Mouse (Mus musculus) limb, embryonic 14.5 days (tissue): ENCODE measurements at regions not wholly inside any gene's neighbourhood (a gene's known extent, or its start where the extent isn't known, plus 50 kb on each side); places are given as distances from the start of the nearest gene placed in this dataset.

ENCODE experiments used
- ATAC-seq: fragments of 200-750 bp; cut with Nextera tagmentation; 2 replicates; pipeline ENCODE4 v1.8.0; 2017; ENCODE audit warnings: low read depth, moderate number of reproducible peaks, moderate TSS enrichment; ENCODE audit not compliant: low FRiP score
- DNase-seq: peaks from one replicate; pipeline ENCODE4 v3.0.0-alpha.2; 2015; ENCODE audit warnings: low spot score
- H3K27ac ChIP-seq: fragments of 300-500 bp; sonication (generic); replicated peaks from 2 replicates; pipeline ENCODE4 v1.5.1; 2014; ENCODE audit warnings: low read depth, mild to moderate bottlenecking, low read length, moderate library complexity, mixed read lengths
- H3K27me3 ChIP-seq: fragments of 300-500 bp; sonication (generic); 2 replicates; pipeline ENCODE4 v1.6.1; 2014; ENCODE audit warnings: low read length, mixed read lengths; ENCODE audit not compliant: control insufficient read depth, insufficient read depth
- H3K36me3 ChIP-seq: fragments of 300-500 bp; sonication (generic); 2 replicates; pipeline ENCODE4 v1.6.1; 2014; ENCODE audit warnings: mild to moderate bottlenecking, low read length, moderate library complexity, mixed read lengths; ENCODE audit not compliant: control insufficient read depth, insufficient read depth
- H3K4me1 ChIP-seq: fragments of 300-500 bp; sonication (generic); 2 replicates; pipeline ENCODE4 v1.6.1; 2014; ENCODE audit warnings: antibody characterized with exemption, low read length, mixed read lengths; ENCODE audit not compliant: control insufficient read depth, insufficient read depth
- H3K4me2 ChIP-seq: fragments of 300-500 bp; sonication (generic); replicated peaks from 2 replicates; pipeline ENCODE4 v1.6.1; 2014; ENCODE audit warnings: low read depth, mild to moderate bottlenecking, low read length, moderate library complexity; ENCODE audit not compliant: severe bottlenecking
- H3K4me3 ChIP-seq: fragments of 300-500 bp; sonication (generic); replicated peaks from 2 replicates; pipeline ENCODE4 v1.5.1; 2014; ENCODE audit warnings: low read length
- H3K9ac ChIP-seq: fragments of 300-500 bp; sonication (generic); 2 replicates; pipeline ENCODE4 v1.6.1; 2014; ENCODE audit warnings: mild to moderate bottlenecking, low read depth, low read length, moderate library complexity; ENCODE audit not compliant: severe bottlenecking
- H3K9me3 ChIP-seq: fragments of 300-500 bp; sonication (generic); 2 replicates; pipeline ENCODE4 v1.6.1; 2016; ENCODE audit warnings: low read length; ENCODE audit not compliant: control insufficient read depth
- POLR2A ChIP-seq: fragments of 200-500 bp; IDR thresholded peaks from 2 replicates; pipeline ENCODE4 v1.8.0; 2012; ENCODE audit warnings: inconsistent platforms, mild to moderate bottlenecking, moderate library complexity, borderline replicate concordance; ENCODE audit not compliant: insufficient read depth, insufficient read length; ENCODE audit errors: extremely low read depth
- WGBS: fragments of 180-500 bp; shearing (Covaris S2); extraction: QIAGEN DNeasy Blood & Tissue Kit; methylation state at CpG from one replicate; pipeline ENCODE4 v1.1.7; 2014; 5-methylcytosine and 5-hydroxymethylcytosine counted together

DNA sequence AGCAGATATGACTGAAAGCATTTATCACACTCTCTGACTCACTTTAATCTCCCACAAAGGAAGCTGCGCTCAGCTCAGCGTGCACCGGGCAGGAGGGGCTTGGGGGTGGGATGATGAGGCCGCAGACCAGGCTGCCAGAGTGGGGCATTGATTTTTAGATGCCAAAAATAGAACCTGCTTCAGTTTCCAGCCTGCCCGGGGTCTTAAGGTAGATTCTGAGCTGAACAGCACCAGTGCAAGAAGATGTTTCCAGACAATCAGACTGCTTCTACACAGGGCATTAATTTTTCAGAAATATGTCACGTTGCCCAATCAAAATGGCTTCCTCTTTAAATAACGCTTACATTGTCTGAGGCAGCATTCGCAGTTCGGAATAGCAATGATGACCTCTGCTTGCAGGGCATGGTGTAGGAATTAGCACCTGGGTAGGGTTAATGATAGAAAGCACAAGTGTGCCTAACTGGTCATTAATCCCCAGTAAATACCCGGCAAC lies 2772.7 kb upstream of the 5930422O12Rik start:
- no peak overlapping the region for H3K9ac ChIP-seq
- H3K36me3 ChIP-seq = no peaks in the 10 kb centered on the region
- H3K4me2 ChIP-seq = no peak overlapping the region
- no peaks in the 10 kb centered on the region for H3K4me1 ChIP-seq
- H3K9me3 ChIP-seq = no peaks in the 10 kb centered on the region
- WGBS = 61% methylated on average over 10 of the region's 10 CpGs
- DNase-seq = no peak
- H3K27ac ChIP-seq = no peak overlapping the region
- H3K27me3 ChIP-seq = no peaks in the 10 kb centered on the region
- ATAC-seq = no peak
- TF ChIP-seq POLR2A = no peak
- H3K4me3 ChIP-seq = no peak overlapping the region

DNA sequence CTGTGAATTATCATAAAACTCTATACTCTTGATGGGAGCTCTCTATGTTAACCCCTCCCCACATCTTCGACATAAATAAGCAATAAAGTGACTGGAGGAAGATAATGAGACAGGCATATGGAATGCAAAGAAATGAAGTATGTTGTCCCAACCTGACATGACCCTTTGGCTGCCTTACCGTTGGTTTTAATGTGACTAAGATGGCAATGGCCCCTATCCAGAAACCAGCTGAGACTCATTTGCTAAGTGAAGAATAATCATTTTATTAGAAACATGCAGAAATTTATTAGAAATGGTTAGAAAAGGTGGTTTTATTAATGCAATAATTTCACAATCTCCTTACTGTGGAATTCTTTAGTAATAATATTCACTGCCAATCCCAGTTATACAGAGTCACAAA lies 2767.2 kb upstream of the 5930422O12Rik start:
- DNase-seq (no peak), ATAC-seq (no peak)
- H3K4me2 ChIP-seq = no peak overlapping the region
- no peak overlapping the region for H3K4me3 ChIP-seq
- H3K36me3 ChIP-seq = no peaks in the 10 kb centered on the region
- H3K9me3 ChIP-seq = no peaks in the 10 kb centered on the region
- TF ChIP-seq POLR2A = no peak
- no peaks in the 10 kb centered on the region for H3K27me3 ChIP-seq
- no peak overlapping the region for H3K9ac ChIP-seq
- no peaks in the 10 kb centered on the region for H3K4me1 ChIP-seq
- H3K27ac ChIP-seq = no peak overlapping the region
- 39% methylated on average over 2 of the region's 2 CpGs for WGBS

DNA sequence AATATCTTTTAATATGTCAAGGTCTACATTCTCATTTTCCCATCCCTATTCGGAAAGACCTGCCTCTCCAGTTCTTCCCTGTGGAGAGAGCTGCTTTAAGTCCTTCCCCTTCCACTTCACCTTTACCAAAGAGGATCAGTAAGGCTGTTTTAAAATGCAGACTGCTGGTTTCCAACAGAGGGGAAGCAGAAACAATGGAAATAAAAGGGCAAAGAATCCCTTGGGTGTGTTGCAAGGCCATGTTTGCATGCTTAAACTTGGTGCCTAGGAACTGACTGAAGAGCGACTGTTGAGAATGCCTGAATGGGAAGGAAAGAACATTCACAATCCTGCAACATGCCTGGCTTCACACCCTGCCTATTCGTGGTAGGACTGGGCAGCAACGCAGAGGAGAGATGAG lies 2759.1 kb upstream of the 5930422O12Rik start:
- no peak overlapping the region for H3K9ac ChIP-seq
- no peak overlapping the region for H3K4me2 ChIP-seq
- ATAC-seq (no peak), DNase-seq (no peak)
- H3K4me1 ChIP-seq = no peaks in the 10 kb centered on the region
- no peak for TF ChIP-seq POLR2A
- no peak overlapping the region for H3K4me3 ChIP-seq
- H3K27me3 ChIP-seq = no peaks in the 10 kb centered on the region
- no peaks in the 10 kb centered on the region for H3K36me3 ChIP-seq
- H3K27ac ChIP-seq = no peak overlapping the region
- no peaks in the 10 kb centered on the region for H3K9me3 ChIP-seq
- 66% methylated on average over 4 of the region's 4 CpGs for WGBS

DNA sequence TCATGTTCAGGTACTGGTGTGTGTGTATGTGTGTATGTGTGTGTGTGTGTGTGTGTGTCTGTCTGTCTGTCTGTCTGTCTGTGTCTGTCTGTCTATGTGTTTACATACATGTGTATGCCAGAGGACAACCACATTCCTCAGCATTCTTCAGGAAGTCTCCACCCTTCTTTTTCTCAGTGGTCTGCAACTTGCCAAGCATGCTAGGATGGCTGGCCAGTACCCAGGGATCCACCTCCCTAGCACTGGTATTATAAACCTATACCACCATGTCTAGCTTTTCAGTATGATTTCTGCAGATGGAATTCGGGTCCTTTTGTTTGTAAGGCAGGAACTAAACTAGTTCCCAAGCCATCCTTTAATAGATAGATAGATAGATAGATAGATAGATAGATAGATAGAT lies 2751.1 kb upstream of the 5930422O12Rik start:
- Histone ChIP-seq H3K27me3 (no peaks in the 10 kb centered on the region), H3K36me3 (no peaks in the 10 kb centered on the region), H3K4me3 (no peak overlapping the region), H3K9me3 (no peaks in the 10 kb centered on the region), H3K4me1 (no peaks in the 10 kb centered on the region), H3K27ac (no peak overlapping the region), H3K9ac (no peak overlapping the region), H3K4me2 (no peak overlapping the region)
- no peak for TF ChIP-seq POLR2A
- DNase-seq (no peak), ATAC-seq (no peak)
- 89% methylated on average over 1 of the region's 1 CpGs for WGBS

DNA sequence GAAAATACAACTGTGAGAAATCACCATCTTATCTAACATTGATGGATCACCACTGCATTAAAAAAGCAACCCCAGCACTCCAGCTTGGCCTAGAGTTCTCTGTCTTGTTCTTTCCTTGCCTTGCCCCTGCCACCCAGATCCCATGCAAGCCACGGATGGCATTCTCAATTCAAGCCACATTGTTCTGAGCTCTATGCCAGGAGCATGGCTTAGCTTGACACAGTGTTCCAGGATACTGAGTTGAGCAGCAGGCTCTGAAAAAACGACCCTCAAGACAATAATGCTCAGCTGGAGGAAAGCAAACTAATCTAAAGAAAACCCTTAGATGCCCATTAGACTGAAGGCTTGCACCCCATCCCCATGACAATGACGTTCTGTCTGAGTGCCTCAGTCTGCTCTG lies 2746.3 kb upstream of the 5930422O12Rik start:
- no peak for ATAC-seq
- WGBS = 49% methylated on average over 3 of the region's 3 CpGs

DNA sequence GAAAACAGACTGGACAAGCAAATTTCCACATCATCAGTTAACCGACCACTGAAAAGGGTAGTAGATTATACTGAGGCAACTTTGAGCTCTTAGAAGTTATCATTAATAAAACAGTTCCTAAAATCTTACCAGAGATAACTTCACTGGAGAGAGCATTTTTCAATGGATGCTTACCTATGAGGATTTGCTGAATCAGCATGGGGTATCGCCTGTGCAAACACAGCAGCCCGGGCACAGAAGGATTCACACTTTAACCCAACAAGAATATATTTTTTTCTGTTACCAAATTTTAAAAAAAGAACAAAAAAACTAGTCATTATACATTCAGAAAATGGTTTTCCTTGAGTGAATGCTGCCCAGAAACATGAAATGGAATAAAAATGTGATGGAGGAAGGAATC lies 2742.0 kb upstream of the 5930422O12Rik start:
- Histone ChIP-seq H3K4me1 (no peaks in the 10 kb centered on the region), H3K9ac (no peak overlapping the region), H3K4me3 (no peak overlapping the region), H3K4me2 (no peak overlapping the region), H3K9me3 (no peaks in the 10 kb centered on the region), H3K27me3 (no peaks in the 10 kb centered on the region), H3K36me3 (no peaks in the 10 kb centered on the region), H3K27ac (no peak overlapping the region)
- 91% methylated on average over 3 of the region's 3 CpGs for WGBS
- TF ChIP-seq POLR2A = no peak
- ATAC-seq = no peak
- no peak for DNase-seq

More for the DNA sequence above, 2746.3 kb upstream of the 5930422O12Rik start:
- Histone ChIP-seq H3K4me3 (no peak overlapping the region), H3K27ac (no peak overlapping the region), H3K36me3 (no peaks in the 10 kb centered on the region), H3K27me3 (no peaks in the 10 kb centered on the region), H3K4me1 (no peaks in the 10 kb centered on the region), H3K9ac (no peak overlapping the region), H3K4me2 (no peak overlapping the region), H3K9me3 (no peaks in the 10 kb centered on the region)
- no peak for DNase-seq
- TF ChIP-seq POLR2A = no peak
